Mouse (Mus musculus): Measurements from ENCODE around the gene Serf2. TPM values are rescaled to one million over a fixed set of nuclear protein-coding genes. Genes with fewer than 3 reads are reported as not detected.

Gene Serf2
- total RNA-seq (2021) (100 to 1,000 TPM; 369 to 415 TPM), polyA plus RNA-seq (2012; rRNA removed) (339 and 340 TPM in 2 replicates)
- long read RNA-seq, transcript Serf2-201 (3 exons, 525 nt): minor isoform, 6 of 608 reads
- long read RNA-seq, transcript Serf2-204 (3 exons, 3,056 nt): major isoform, 564 of 608 reads
- long read RNA-seq, partial matches to known transcripts: 10 of 608 reads
- long read RNA-seq, other reads (novel, unspliced or antisense): 26 of 608 reads

DNA sequence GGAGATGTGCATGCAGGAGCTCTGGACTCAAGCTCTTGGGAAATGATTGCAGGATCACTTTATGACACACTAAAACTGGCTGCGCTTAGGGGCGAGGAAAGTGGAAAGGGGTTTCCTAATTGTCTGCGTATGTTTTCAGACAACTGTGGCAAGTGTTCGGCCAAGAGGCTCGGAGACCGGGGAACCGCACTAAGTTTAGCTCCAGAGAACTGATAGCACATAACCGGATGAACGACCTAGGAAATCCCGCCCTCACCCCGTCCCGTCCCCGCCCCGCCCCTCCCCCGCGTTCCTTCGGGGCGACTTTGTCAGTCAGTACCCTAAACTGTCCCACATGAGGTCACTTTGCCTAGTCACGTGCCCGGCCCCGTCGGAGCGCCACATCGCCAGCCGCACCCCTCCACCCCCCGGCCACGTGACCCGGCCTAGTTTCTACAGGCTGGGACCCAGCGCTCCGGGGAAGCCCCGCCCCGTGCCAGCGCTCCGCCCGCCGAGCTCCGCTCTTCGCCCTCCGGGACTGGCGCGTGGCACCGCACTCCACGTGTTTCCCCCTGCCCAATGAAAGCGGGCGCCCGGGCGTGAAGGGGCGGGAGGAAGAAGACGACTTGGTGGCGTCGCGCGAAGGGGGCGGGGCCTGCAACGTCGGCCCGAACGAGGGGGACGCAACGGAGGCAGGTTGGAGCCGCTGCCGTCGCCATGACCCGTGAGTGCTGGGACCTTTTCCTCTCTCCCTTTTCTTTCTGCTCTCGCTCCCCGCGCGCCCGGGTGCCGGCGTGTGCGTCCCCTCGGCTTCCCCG, at the start of gene Serf2:
Serf2 (plus strand) TSS at position 457 of the 797 bp plus-strand sequence.
- Histone ChIP-seq H3K79me2 (replicated peaks; ENCODE audit: control insufficient read depth, insufficient read depth, low read length) (peaks cover 4% of the 10 kb centered on the region), H3K4me1 (ENCODE audit: control insufficient read depth, insufficient read depth, low read length) (peaks cover 5% of the 10 kb centered on the region), H3K9ac (ENCODE audit: low read depth, low read length) (peak within 1 kb of the TSS; percentile 97), H3K36me3 (ENCODE audit: control insufficient read depth, insufficient read depth, low read length) (peaks cover 21% of the 10 kb centered on the region), H3K27me3 (ENCODE audit: control insufficient read depth, insufficient read depth, low read length) (no peaks in the 10 kb centered on the region), H3K27ac (peak within 1 kb of the TSS; percentile 99), H3K4me3 (peak within 1 kb of the TSS; percentile 100)
- DNase-seq: peak; percentile 99 to 100
- TF ChIP-seq CTCF (IDR thresholded peaks at IDR 0.05) (no peak), POLR2A (IDR thresholded peaks at IDR 0.05; ENCODE audit: insufficient read depth, low read depth, low read length) (peak; percentile 98), EP300 (IDR thresholded peaks at IDR 0.05; ENCODE audit: insufficient read depth, low read depth, low read length) (peak; percentile 61; the same call in 1 of the 2 replicates)
- intact Hi-C loops (cut with DNase I): loop anchor here (2.0 kb wide), 1 partner anchor 36 kb away; the partner anchor contains the start of genes Catsper2 and Pdia3
- WGBS: under 1% methylated on average over 70 of the region's 74 CpGs

DNA sequence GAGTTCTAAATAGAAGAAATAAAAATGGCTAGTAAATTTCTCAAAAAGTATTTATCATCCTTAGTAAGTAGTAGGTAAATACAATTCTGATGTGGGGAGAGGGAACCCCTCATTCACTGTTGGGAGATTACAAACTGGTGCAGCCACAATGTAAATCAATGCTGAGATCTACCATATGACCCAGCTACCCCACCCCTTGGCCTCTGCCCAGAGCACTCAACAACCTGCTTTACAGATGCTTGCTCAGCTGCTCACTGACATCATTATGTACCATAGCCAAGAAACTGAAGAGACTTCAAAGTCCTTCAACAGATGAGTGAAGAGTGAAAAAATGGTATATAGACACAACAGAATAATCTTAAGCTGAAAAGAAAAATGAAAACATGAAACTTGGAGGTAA, 45.7 kb upstream of the Serf2 start:
- TF ChIP-seq EP300 (IDR thresholded peaks at IDR 0.05; ENCODE audit: insufficient read depth, low read depth, low read length) (no peak), POLR2A (IDR thresholded peaks at IDR 0.05; ENCODE audit: insufficient read depth, low read depth, low read length) (no peak), CTCF (IDR thresholded peaks at IDR 0.05) (no peak)
- no peak overlapping the region for H3K27ac ChIP-seq
- no peaks in the 10 kb centered on the region for H3K27me3 ChIP-seq (ENCODE audit: control insufficient read depth, insufficient read depth, low read length)
- no peak overlapping the region for H3K4me3 ChIP-seq
- H3K4me1 ChIP-seq (ENCODE audit: control insufficient read depth, insufficient read depth, low read length): no peaks in the 10 kb centered on the region
- H3K9ac ChIP-seq (ENCODE audit: low read depth, low read length): no peak overlapping the region
- H3K79me2 ChIP-seq (replicated peaks; ENCODE audit: control insufficient read depth, insufficient read depth, low read length): no peaks in the 10 kb centered on the region
- no peak for DNase-seq
- H3K36me3 ChIP-seq (ENCODE audit: control insufficient read depth, insufficient read depth, low read length): no peaks in the 10 kb centered on the region
- intact Hi-C loops (cut with DNase I): no loop called here

DNA sequence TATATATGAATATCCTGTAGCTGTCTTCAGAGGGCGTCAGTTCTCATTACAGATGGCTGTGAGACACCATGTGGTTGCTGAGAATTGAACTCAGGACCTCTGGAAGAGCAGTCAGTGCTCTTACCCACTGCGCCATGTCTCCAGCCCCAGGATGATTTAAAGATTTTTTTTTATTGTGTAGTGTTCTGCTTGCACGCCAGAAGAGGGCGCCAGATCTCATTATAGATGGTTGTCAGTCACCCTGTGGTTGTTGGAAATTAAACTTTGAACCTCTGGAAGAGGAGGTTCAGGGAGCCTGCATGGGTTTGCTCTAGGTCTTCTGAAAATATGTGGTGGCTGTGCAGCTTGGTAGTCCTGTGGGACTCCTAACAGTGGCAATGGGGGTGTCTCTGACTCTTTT, 40.8 kb upstream of the Serf2 start:
- no peaks in the 10 kb centered on the region for H3K36me3 ChIP-seq (ENCODE audit: control insufficient read depth, insufficient read depth, low read length)
- DNase-seq: peak; percentile 31 to 45
- intact Hi-C loops (cut with DNase I): no loop called here
- no peaks in the 10 kb centered on the region for H3K79me2 ChIP-seq (replicated peaks; ENCODE audit: control insufficient read depth, insufficient read depth, low read length)
- WGBS: 45% methylated on average over 4 of the region's 4 CpGs
- no peak overlapping the region for H3K4me3 ChIP-seq
- TF ChIP-seq POLR2A (IDR thresholded peaks at IDR 0.05; ENCODE audit: insufficient read depth, low read depth, low read length): no peak
- TF ChIP-seq CTCF (IDR thresholded peaks at IDR 0.05): peak; percentile 73
- H3K27ac ChIP-seq: no peak overlapping the region
- no peak overlapping the region for H3K9ac ChIP-seq (ENCODE audit: low read depth, low read length)
- peaks cover 1% of the 10 kb centered on the region; the same call in 1 of the 2 replicates for H3K4me1 ChIP-seq (ENCODE audit: control insufficient read depth, insufficient read depth, low read length)
- no peaks in the 10 kb centered on the region for H3K27me3 ChIP-seq (ENCODE audit: control insufficient read depth, insufficient read depth, low read length)

DNA sequence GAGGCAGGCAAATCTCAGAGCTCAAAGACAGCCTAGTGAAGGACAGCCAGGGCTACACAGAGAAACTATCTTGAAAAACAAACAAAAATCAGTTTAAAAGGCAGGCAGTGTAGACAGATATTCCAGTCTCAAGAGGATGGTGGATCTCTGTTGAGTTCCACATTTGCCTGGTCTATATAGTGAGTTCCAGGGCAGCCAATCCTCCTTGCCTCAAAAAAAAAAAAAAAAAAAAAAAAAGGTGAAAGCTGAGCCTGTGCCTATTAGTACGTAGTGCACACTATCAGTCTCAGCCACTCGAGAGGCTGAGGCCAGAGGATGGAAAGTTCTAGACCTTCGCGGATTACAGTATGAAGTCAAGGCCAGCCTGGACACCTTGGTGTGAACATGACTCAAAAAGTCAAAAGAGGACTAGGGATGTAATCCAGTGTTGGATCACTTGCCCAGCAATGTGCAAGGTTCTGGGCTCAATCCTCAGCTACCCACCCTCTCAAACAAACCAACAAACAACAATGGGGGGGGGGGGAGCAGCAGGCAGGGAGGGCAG, 36.1 kb upstream of the Serf2 start:
- Histone ChIP-seq H3K27me3 (ENCODE audit: control insufficient read depth, insufficient read depth, low read length) (no peaks in the 10 kb centered on the region), H3K27ac (peak overlapping the region; percentile 96), H3K9ac (ENCODE audit: low read depth, low read length) (peak overlapping the region; percentile 81), H3K79me2 (replicated peaks; ENCODE audit: control insufficient read depth, insufficient read depth, low read length) (no peaks in the 10 kb centered on the region), H3K4me1 (ENCODE audit: control insufficient read depth, insufficient read depth, low read length) (peaks cover 7% of the 10 kb centered on the region), H3K36me3 (ENCODE audit: control insufficient read depth, insufficient read depth, low read length) (peaks cover 27% of the 10 kb centered on the region), H3K4me3 (peak overlapping the region; percentile 96)
- TF ChIP-seq EP300 (IDR thresholded peaks at IDR 0.05; ENCODE audit: insufficient read depth, low read depth, low read length) (no peak), POLR2A (IDR thresholded peaks at IDR 0.05; ENCODE audit: insufficient read depth, low read depth, low read length) (no peak), CTCF (IDR thresholded peaks at IDR 0.05) (no peak)
- 0% methylated on average over 4 of the region's 4 CpGs for WGBS
- intact Hi-C loops (cut with DNase I): loop anchor here (2.0 to 5.0 kb wide), 3 partner anchors 36 to 141 kb away; partner anchors contain the start of genes Serf2 and Trp53bp1
- DNase-seq: no peak

DNA sequence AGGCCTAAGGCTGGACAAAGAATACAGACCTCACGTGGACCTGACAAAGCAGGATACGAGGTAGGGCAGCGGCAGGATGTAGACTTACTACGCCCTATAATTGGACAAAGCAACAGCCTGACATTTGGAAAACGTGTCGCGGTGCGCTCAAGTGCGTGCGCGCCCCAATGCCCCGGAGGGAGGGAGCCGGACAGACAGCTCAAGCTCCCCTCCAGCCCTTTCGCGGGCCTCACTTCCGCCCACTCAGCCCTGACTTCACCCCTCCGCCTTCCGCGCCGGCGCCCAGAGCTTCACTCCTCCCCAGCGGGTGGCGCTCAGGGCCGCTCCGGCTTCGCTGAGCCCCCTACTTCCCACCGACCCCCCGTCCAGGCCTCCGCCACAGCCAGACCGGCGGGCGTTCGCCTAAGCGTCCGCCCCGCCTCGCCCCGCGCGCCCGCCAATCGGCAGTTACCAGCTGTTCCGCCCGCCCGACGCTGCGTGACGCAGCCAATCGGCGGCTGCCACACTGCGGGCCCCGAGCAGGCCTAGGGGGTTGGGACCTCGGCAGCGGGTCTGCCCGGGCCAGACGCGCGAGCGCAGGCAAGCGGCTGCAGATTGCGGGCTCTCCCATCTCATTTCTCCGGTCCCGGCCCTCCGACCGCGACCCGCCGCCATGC, 35.5 kb upstream of the Serf2 start, which contains the start of the genes Pdia3 and Catsper2:
Pdia3 (plus strand) TSS at position 389 of the 656 bp plus-strand sequence.
Catsper2 (minus strand) TSS at position 406 of the 656 bp plus-strand sequence.
- peak; percentile 97 to 99 for DNase-seq
- peak within 1 kb of the TSS; percentile 96 for H3K27ac ChIP-seq

More for the DNA sequence above, 35.5 kb upstream of the Serf2 start, which contains the start of the genes Pdia3 and Catsper2:
- intact Hi-C loops (cut with DNase I): loop anchor here (2.0 to 5.0 kb wide), 3 partner anchors 35 to 141 kb away; partner anchors contain the start of genes Serf2 and Trp53bp1
- H3K4me1 ChIP-seq (ENCODE audit: control insufficient read depth, insufficient read depth, low read length): peaks cover 7% of the 10 kb centered on the region
- peak within 1 kb of the TSS; percentile 96 for H3K4me3 ChIP-seq
- under 1% methylated on average over 68 of the region's 68 CpGs for WGBS
- TF ChIP-seq POLR2A (IDR thresholded peaks at IDR 0.05; ENCODE audit: insufficient read depth, low read depth, low read length) (peak; percentile 83), EP300 (IDR thresholded peaks at IDR 0.05; ENCODE audit: insufficient read depth, low read depth, low read length) (peak; percentile 88), CTCF (IDR thresholded peaks at IDR 0.05) (peak; percentile 60)
- H3K36me3 ChIP-seq (ENCODE audit: control insufficient read depth, insufficient read depth, low read length): peaks cover 32% of the 10 kb centered on the region
- H3K79me2 ChIP-seq (replicated peaks; ENCODE audit: control insufficient read depth, insufficient read depth, low read length): no peaks in the 10 kb centered on the region; the same call in 1 of the 2 replicates
- H3K9ac ChIP-seq (ENCODE audit: low read depth, low read length): peak within 1 kb of the TSS; percentile 99
- no peaks in the 10 kb centered on the region for H3K27me3 ChIP-seq (ENCODE audit: control insufficient read depth, insufficient read depth, low read length)
